Mouse (Mus musculus) layer of hippocampus, postnatal 36 days (tissue): ENCODE measurements around the gene Kcne1. TPM values are rescaled to one million over a fixed set of nuclear protein-coding genes. Genes with fewer than 3 reads are reported as not detected.

Experiments used
- DNase-seq, 2 experiments: peaks; one replicate each; pipeline ENCODE4 v3.0.0; 2022
- total RNA-seq, 2 experiments: library from RNA; stranded (reverse); gene quantifications; 2 replicates each; pipeline ENCODE4 v1.2.3; 2021

The Kcne1 gene
- total RNA-seq, 2 experiments from 2014 or later = not detected

DNA sequence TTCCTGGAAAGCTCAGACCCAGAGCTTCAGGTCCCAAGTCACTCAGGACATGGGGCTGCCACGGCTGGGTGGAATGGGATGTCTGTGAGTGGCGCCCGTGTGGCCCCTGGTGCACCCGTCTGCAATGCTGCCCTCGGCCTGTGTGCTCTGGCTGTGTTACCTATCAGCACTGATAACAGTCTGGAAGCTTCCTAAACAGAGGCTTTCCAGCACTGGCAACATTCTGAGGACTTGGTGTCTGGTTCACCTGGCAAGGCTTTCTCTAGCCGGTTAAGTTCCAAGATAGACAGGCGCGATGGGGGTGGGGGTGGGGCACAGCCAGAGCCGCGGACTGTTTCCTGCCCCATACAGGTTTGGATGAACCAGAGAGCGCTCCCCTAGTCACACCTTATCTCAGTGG is 3.3 kb downstream of the Kcne1 start:
- no peak for DNase-seq

- no peak for DNase-seq
These were observed 3.9 kb downstream of the Kcne1 start for GRCm38 (mm10) chr16:92355366-92355765.

- DNase-seq = no peak
These were observed 5.4 kb downstream of the Kcne1 start for GRCm38 (mm10) chr16:92353897-92354296.

DNA sequence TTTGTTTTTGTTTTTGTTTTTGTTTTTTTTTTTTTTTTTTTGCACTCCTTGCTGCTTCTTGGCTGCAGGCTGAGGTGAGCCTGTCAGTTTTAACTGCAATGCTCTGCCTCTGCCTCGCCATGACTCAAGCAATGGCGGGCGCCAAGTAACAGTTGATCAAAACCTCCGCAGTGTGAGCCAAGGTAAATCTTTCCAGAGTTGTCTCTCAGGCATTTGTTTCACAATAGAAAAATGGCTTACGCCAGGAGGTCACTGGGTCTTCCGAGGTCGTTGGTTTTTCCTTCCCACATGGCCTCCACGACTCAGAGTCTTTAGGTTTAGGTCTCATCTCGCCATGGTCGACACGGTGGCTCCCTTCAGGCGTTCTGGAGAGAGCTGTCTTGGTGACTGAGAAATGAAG is 6.0 kb downstream of the Kcne1 start:
- DNase-seq = no peak

DNA sequence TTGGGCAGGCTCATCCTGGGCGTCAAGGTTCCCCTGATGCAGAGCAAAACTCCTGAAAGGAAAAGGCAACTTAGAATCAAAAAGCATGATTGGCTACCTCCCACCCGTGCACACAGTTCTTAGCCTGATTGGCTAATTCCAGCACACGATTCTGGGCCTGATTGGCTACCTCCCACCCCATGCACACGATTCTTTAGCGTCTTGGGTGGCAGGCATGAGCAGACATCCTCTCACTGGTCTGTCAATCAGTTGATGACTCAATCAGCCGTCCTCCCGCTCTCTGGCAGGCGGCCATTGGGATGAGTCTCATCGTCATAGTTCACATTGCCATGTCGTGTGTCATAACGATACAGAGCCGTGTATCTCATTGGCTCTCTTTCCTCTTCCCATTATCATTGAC is 10.3 kb downstream of the Kcne1 start:
- peak; percentile 17 to 31 for DNase-seq

DNA sequence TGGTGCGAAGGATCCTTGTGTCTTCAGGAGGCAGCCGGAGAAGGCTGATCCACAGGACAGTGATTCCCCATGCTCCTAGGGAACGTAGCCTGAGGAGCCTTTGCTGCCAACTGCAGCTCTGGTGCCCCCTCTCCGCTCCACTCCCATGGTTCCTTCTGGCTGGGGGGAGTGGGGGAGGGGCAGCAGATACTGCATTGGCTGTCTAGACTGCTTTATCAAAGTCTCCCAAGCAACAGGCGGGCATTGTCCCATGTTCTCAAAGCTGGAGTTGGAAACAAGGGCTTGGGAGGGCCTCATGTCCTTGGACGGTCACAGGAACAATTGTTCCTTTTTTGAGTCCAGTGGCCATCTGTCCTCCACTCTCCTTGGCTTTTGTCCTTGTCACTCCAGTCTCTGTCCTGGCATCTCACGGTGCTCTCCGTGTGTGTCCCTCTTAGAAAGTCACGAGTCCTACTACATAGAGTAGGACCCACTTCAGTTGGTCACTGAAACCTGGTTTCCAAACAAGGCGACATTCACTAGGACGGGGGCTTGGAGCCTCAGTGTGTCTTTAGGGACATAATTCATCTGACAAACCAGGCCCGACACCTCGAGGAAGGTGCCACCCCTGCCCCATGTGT is 12.9 kb downstream of the Kcne1 start:
- DNase-seq = peak in 1 of 2 experiments; percentile 21

- DNase-seq = no peak
These were observed 14.1 kb downstream of the Kcne1 start for GRCm38 (mm10) chr16:92345177-92345576.

GRCm38 (mm10) chr16:92340612-92341511 is 18.4 kb downstream of the Kcne1 start:
- DNase-seq = peak; percentile 59 to 64

GRCm38 (mm10) chr16:92336280-92336679 is 23.0 kb downstream of the Kcne1 start:
- peak; percentile 51 to 57 for DNase-seq

- no peak for DNase-seq
These were observed 24.7 kb downstream of the Kcne1 start for GRCm38 (mm10) chr16:92334600-92334999.

DNA sequence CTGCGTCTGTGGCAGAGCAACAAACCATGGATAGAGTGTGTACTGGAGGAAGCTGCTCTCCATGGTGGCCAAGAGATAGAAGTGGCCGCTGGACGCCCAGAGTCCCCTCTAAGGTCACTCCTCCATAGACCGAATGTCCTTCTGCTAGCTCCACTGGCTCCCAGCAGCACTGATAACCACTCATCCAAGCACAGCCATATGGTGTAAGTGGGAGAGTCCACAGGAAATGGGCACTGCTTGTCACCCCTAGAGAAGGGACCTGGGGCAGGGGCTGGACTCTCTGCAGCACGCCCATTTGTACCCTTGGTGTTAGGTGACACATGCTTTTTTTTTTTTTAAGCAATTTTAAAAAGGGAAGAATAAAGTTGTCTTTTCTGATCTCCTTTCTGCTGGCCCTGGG is 28.3 kb downstream of the Kcne1 start:
- DNase-seq = no peak

DNA sequence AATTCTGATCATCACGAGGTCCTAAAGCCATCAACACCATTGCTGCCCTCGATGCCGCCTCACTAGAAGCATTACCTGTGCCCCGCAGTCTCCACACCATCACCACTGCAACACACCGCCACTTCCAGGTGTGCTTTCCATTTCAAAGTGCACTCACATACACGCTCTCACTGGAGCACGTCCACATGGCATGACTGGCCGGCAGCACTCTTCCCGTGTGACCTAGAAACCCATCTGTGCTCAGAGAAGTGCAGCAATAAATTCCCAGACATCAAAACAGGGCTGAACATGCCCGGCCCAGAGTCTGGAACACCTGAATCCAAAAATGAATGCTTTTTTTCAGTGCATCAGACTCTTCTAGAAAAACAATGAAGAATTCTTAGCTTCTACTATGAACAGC is 31.4 kb downstream of the Kcne1 start:
- DNase-seq = no peak

DNA sequence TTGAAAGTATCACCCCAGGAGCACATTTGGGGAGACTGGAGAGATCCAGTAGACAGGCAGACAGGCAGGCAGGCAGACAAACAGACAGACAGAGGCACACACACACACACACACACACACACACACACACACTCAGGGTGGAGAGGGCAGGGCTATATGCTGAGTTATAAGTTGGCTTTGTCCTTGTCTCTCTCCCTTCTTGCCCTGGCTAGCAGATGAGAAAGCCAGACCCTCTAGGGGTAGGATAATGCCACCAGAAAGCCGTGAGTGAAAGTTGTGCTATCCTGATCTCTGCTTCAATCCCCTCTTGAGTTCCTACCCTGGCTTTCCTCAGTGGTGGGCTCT is 34.2 kb downstream of the Kcne1 start:
- no peak for DNase-seq

GRCm38 (mm10) chr16:92324309-92325061 is 34.8 kb downstream of the Kcne1 start:
- no peak for DNase-seq

- no peak for DNase-seq
These were observed 37.9 kb downstream of the Kcne1 start, which contains the start of gene Fam243 for GRCm38 (mm10) chr16:92321341-92321740. Gene Fam243, minus strand, starts transcription at chr16:92321441.

DNA sequence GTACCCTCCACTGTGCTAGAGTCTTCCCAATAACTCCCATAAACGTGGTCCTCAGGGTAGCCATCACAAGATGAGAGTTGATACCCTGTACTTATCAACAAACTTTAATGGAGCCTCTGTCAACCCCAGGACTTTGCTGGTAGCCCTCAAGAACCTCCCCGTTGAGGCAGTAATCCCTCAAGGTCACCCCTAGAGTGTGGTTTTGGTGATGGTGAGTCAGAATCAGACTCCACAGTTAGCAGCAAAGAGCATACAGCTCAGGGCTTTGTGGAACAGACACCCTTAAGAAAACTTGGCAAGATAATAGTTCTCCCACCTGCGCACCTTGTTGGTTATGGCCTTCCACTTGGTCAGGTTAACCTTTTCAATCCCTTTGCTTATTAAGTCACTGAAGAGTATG is 38.9 kb downstream of the Kcne1 start:
- DNase-seq = no peak

GRCm38 (mm10) chr16:92319353-92320109 is 39.7 kb downstream of the Kcne1 start:
- DNase-seq = no peak

DNA sequence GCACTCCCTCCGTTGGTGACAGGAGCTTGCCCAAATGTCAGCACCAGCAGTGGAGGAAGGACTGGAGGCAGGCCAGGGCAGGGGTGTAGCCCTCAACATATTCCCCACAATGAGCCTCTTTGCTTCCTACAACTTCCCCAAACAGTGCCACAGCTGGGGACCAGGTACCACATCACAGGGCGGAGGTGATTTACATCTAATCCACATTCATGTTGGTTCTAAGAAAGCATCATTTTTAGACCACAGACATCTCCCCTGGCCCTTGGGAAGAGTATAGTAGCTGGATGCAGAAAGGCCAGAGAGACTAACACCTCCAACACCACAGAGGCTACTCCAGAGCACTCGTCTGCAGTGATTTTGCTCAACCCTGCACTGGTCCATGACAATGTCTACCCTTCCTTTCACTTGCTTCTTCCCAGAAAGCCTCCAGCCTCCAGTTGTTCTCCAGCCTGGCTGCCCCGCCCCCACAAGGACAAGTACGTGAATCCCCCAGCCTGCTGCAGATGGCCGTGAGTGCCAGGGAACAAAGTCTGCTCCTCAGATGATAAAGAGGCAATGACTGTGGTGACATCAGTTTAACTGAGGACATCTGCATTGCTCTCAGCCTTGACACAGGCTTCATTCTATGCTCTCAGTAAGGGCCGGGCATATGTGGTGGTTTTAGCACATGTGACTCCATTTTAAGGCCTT is 43.1 kb downstream of the Kcne1 start:
- no peak for DNase-seq

DNA sequence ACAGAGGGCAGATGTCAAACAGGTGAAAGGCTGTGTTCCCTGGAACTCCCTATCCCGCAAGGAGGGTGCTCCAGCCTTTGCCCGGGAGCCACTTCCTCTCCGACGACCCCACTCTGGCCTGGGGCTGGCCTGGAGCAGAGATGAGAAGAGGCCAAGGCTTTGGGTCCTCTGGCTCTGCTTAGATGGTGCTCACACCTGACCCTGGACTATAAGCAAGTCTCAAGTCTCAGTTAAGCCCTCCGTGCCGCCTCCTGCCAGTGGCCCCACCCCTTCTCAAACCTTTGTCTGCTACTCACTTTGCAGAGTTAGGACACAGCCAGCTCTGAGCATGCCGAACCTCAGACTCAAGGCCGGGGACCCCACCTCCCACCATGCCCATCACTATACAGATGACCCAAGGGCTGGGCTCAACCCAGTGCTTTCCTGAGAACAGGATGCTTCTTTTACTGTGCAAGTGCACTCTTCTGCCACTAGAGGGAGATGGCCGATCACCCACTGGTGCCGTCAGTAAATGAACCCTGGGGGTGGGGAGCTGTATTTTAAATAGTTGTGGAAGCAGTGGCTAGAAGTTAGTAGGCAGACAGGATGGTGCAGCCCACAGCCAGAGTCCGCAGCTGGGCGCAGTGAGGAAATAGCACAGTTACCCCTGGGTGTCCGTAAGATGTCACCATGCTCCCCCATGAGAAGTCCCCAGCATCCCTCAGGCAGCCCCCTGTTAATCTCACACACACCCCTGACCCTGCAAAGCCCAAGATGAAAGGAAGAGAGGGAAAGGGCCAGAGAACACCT is 45.1 kb downstream of the Kcne1 start:
- DNase-seq = peak; percentile 35 to 38

DNA sequence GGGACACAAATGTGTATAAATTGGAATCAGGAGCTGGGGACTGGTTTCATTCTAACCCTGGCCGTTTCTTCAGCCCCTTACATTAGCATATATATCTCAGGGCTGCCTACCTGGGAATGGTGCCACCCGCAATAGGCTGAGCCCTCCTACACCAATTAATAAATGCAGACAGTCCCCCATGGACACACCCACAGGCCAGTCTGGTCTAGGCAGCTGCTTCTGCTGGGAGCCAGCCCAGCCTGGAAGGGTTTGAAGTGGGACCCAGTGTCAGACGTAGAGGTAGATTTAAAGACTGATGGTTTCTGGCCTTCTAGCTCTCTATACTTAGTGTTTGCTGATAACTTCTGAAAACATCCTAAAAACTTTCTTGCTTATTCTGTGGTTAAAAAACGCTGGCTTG is 50.1 kb downstream of the Kcne1 start:
- no peak for DNase-seq

DNA sequence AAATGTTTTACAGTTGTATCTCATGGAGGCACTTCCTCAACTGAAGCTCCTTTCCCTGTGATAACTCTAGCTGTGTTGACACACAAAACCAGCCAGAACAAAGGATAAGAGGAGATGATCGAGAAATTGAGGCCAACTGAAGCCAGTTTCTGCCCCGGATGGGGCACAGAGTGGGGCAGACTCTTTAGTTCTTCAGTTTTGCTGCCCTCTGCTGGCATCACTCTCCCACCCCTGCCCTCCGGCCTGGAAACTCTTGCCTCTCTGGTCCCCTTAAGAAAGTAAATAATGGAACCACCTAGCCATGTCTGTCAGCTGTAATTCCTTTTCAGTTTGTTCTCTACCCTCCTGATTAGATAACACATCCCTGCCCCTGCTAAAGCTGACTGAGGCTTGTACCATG is 51.3 kb downstream of the Kcne1 start:
- no peak for DNase-seq
